Mouse (Mus musculus): ENCODE measurements at regions not wholly inside any gene's neighbourhood (a gene's known extent, or its start where the extent isn't known, plus 50 kb on each side); places are given as distances from the start of the nearest gene placed in this dataset.

GRCm38 (mm10) chr8:117951656-117952055 lies 149.9 kb upstream of the Mphosph6 start:
- TF ChIP-seq EP300 (IDR thresholded peaks at IDR 0.05; ENCODE audit: low read depth) (no peak), CTCF (IDR thresholded peaks at IDR 0.05; ENCODE audit: low read depth) (no peak)
